ENCODE assay signal across 9 mouse cellular contexts in the genomic region with DNA sequence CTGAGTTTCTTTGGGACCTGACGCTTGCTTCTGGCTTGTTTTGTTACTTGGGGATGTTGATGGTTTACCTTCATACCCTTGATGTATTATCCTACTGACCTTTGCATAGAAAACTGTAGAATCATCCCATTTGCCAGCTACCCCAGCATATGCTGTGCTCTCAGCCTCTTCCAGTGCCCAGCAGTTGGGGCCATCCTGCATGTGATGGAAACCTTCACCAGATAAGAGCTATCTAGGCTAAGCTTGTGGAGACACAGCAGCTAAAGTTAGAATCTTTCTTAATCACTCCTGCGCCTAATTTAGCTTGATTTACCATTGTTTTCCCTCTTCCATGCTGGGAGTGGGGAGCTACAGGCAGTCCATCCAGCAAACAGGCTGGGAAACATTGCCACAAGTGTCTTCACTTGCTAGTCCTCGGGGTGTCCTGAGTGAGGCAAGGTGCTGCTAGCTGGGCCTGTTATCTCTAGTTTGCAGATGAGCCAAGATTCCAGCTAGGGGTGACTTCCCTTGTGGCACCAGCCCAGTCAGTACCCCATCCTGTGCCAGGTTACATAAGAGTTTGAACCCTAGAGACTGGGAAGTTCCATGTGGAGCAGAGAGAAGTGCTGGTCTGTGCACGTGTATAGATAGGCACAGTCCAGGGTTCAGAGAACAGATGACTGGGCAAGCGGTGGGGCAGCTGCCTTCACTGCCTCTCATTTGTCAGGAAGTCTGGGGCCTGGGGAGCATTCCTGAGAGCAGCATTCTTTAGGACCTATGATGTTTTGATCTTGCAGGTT. TPM values are rescaled to one million over a fixed set of nuclear protein-coding genes. Genes with fewer than 3 reads are reported as not detected.
DNase-seq lines count a peak whose midpoint lies in the region; ATAC-seq lines count a peak whose summit lies in the region.
"Had no signal": no experiment of that assay in that cellular context is flagged by ENCODE, and none has a peak within 500 bp of the region (broad histone marks: within the 10 kb centered on the region; RNA-seq: fewer than 3 reads in every experiment).

No protein-coding gene starts in this region.

- peaks cover 43% of the 10 kb centered on the region for H3K4me1 ChIP-seq in heart, embryonic 15.5 days (replicated peaks)
- peaks cover 9% of the 10 kb centered on the region; the same call in 1 of the 2 replicates for H3K4me1 ChIP-seq in limb, embryonic 13.5 days
- H3K4me1 ChIP-seq in hindbrain, embryonic 13.5 days (replicated peaks): peaks cover 19% of the 10 kb centered on the region

- ATAC-seq in heart, embryonic 15.5 days (replicated peaks; ENCODE audit: insufficient number of reproducible peaks, insufficient read depth, low FRiP score, low read depth): peak; percentile 69; the same call in 1 of the 2 replicates
- no peak for ATAC-seq in limb, embryonic 13.5 days (ENCODE audit: low FRiP score, low read depth)
- no peak for ATAC-seq in hindbrain, embryonic 13.5 days (ENCODE audit: low FRiP score)

- H3K4me2 ChIP-seq in heart, embryonic 15.5 days: peak overlapping the region; percentile 6; the same call in 1 of the 2 replicates
- no peak overlapping the region for H3K4me2 ChIP-seq in limb, embryonic 13.5 days (replicated peaks)
- no peak overlapping the region for H3K4me2 ChIP-seq in hindbrain, embryonic 13.5 days

- WGBS in heart, embryonic 15.5 days: 28% methylated on average over 5 of the region's 5 CpGs
- WGBS in limb, embryonic 13.5 days: 70% methylated on average over 5 of the region's 5 CpGs
- WGBS in hindbrain, embryonic 13.5 days: 79% methylated on average over 5 of the region's 5 CpGs

- peak overlapping the region; percentile 64 for H3K27ac ChIP-seq in heart, embryonic 15.5 days
- H3K27ac ChIP-seq in limb, embryonic 13.5 days: 0 out of 2 replicates have a peak overlapping the region, but pooled peaks have one; percentile 6
- H3K27ac ChIP-seq in hindbrain, embryonic 13.5 days: no peak overlapping the region

- H3K9me3 ChIP-seq in heart, embryonic 15.5 days (replicated peaks): no peaks in the 10 kb centered on the region
- H3K9me3 ChIP-seq in limb, embryonic 13.5 days: no peaks in the 10 kb centered on the region
- no peaks in the 10 kb centered on the region for H3K9me3 ChIP-seq in hindbrain, embryonic 13.5 days

- no peak overlapping the region for H3K9ac ChIP-seq in heart, embryonic 15.5 days
- no peak overlapping the region for H3K9ac ChIP-seq in limb, embryonic 13.5 days
- H3K9ac ChIP-seq in hindbrain, embryonic 13.5 days: no peak overlapping the region

- peak; percentile 59 for DNase-seq in adrenal gland, adult 2 months
- no peak for DNase-seq in adrenal gland, postnatal 4 days (ENCODE audit: low spot score in 2 of 2)
- DNase-seq in MEL-GATA-1-ER (ENCODE audit: extremely low read depth, low read depth): peak; percentile 50
- no peak for DNase-seq in layer of hippocampus, adult 11-12 months (ENCODE audit: low spot score)
- no peak for DNase-seq in frontal cortex, postnatal 14 days (ENCODE audit: low spot score in 2 of 2)
- DNase-seq: right cerebral cortex, postnatal 25 days had no signal

- H3K36me3 ChIP-seq in heart, embryonic 15.5 days: no peaks in the 10 kb centered on the region; the same call in 1 of the 2 replicates
- H3K36me3 ChIP-seq in limb, embryonic 13.5 days: peaks cover 19% of the 10 kb centered on the region
- H3K36me3 ChIP-seq in hindbrain, embryonic 13.5 days: peaks cover 3% of the 10 kb centered on the region; the same call in 1 of the 2 replicates

- no peak overlapping the region for H3K4me3 ChIP-seq in heart, embryonic 15.5 days
- H3K4me3 ChIP-seq in limb, embryonic 13.5 days: no peak overlapping the region
- H3K4me3 ChIP-seq in hindbrain, embryonic 13.5 days: no peak overlapping the region

- H3K27me3 ChIP-seq in heart, embryonic 15.5 days: no peaks in the 10 kb centered on the region
- H3K27me3 ChIP-seq in limb, embryonic 13.5 days: no peaks in the 10 kb centered on the region
- H3K27me3 ChIP-seq in hindbrain, embryonic 13.5 days: no peaks in the 10 kb centered on the region

RNA-seq across cellular contexts. Expression of a gene that starts 10.4 kb away (rescaled TPM):
- total RNA-seq in adrenal gland, adult 2 months (2021): 10 to 100 TPM; 79.3 to 87.4 TPM
- 134 and 157 TPM in 2 replicates for polyA plus RNA-seq in adrenal gland, adult 2 months (2012; rRNA removed)
- total RNA-seq in adrenal gland, postnatal 4 days (2021): 10 to 100 TPM; 91.7 to 96.1 TPM
- 101 and 112 TPM in 2 replicates for polyA plus RNA-seq in heart, embryonic 15.5 days (2015; fragmentation: Nextera tagmentation; extraction: Ambion mirVana)
- 98.9 and 102 TPM in 2 replicates for polyA plus RNA-seq in limb, embryonic 13.5 days (2015; fragmentation: Nextera tagmentation; extraction: Ambion mirVana)
- polyA plus RNA-seq in hindbrain, embryonic 13.5 days (2015; fragmentation: Nextera tagmentation; extraction: Ambion mirVana): 107 and 115 TPM in 2 replicates

RNA-seq across cellular contexts. Expression of a gene that starts 16.3 kb away (rescaled TPM):
- total RNA-seq in adrenal gland, adult 2 months (2021): 10 to 100 TPM; 32.8 to 37.8 TPM
- 59.7 and 68.0 TPM in 2 replicates for polyA plus RNA-seq in adrenal gland, adult 2 months (2012; rRNA removed)
- 10 to 100 TPM; 32.7 to 36.3 TPM for total RNA-seq in adrenal gland, postnatal 4 days (2021)
- 24.7 and 29.7 TPM in 2 replicates for polyA plus RNA-seq in heart, embryonic 15.5 days (2015; fragmentation: Nextera tagmentation; extraction: Ambion mirVana)
- 41.1 and 42.1 TPM in 2 replicates for polyA plus RNA-seq in limb, embryonic 13.5 days (2015; fragmentation: Nextera tagmentation; extraction: Ambion mirVana)
- polyA plus RNA-seq in hindbrain, embryonic 13.5 days (2015; fragmentation: Nextera tagmentation; extraction: Ambion mirVana): 53.7 and 54.1 TPM in 2 replicates

RNA-seq across cellular contexts. Expression of a gene that starts 42.1 kb away (rescaled TPM):
- total RNA-seq in adrenal gland, adult 2 months (2021): 10 to 100 TPM; 50.6 to 67.6 TPM
- 125 and 130 TPM in 2 replicates for polyA plus RNA-seq in adrenal gland, adult 2 months (2012; rRNA removed)
- total RNA-seq in adrenal gland, postnatal 4 days (2021): 100 to 1,000 TPM; 105 to 110 TPM
- 97.4 and 122 TPM in 2 replicates for polyA plus RNA-seq in heart, embryonic 15.5 days (2015; fragmentation: Nextera tagmentation; extraction: Ambion mirVana)
- 178 and 182 TPM in 2 replicates for polyA plus RNA-seq in limb, embryonic 13.5 days (2015; fragmentation: Nextera tagmentation; extraction: Ambion mirVana)
- polyA plus RNA-seq in hindbrain, embryonic 13.5 days (2015; fragmentation: Nextera tagmentation; extraction: Ambion mirVana): 128 and 131 TPM in 2 replicates

Comparison
In these comparisons a context has a peak if more than half of its experiments do, and no peak if none do; other contexts are left out.
1. DNase-seq: peak in adrenal gland, adult 2 months (single experiment) and MEL-GATA-1-ER (single experiment); none in adrenal gland, postnatal 4 days (0 of 2), layer of hippocampus, adult 11-12 months (single experiment) and frontal cortex, postnatal 14 days (0 of 2).